Mouse (Mus musculus) cerebellum, adult 2 months (tissue): Measurements from ENCODE around the gene Oip5. TPM values are rescaled to one million over a fixed set of nuclear protein-coding genes. Genes with fewer than 3 reads are reported as not detected.
"Not testable (repeated sequence)": the region's sequence is repeated elsewhere in the genome, so short reads cannot be mapped to it uniquely, and the experiment has no call there.

Experiments used
- DNase-seq, 2 experiments: peaks; one replicate each; pipeline ENCODE4 v3.0.0; 2021
- H3K27ac ChIP-seq: fragments of 200-500 bp; 2 replicates; pipeline ENCODE4 v1.5.1; 2012; ENCODE audit warnings: low read length, control low read depth, inconsistent platforms; ENCODE audit not compliant: insufficient read depth
- H3K27me3 ChIP-seq: fragments of 200-500 bp; 2 replicates; pipeline ENCODE4 v1.6.1; 2012; ENCODE audit warnings: inconsistent platforms, mild to moderate bottlenecking, low read length, moderate library complexity; ENCODE audit not compliant: control insufficient read depth, insufficient read depth
- H3K4me1 ChIP-seq: fragments of 200-500 bp; 2 replicates; pipeline ENCODE4 v1.6.1; 2011; ENCODE audit warnings: low read length; ENCODE audit not compliant: control insufficient read depth, insufficient read depth
- H3K4me3 ChIP-seq: fragments of 200-500 bp; replicated peaks from 2 replicates; pipeline ENCODE3; 2011; ENCODE audit warnings: mild to moderate bottlenecking, low read depth, low read length, control low read depth; ENCODE audit not compliant: insufficient read depth
- CTCF ChIP-seq: fragments of 200-500 bp; IDR thresholded peaks from 2 replicates; pipeline ENCODE4 v1.5.1; 2011; ENCODE audit warnings: low read depth, mild to moderate bottlenecking, control low read depth, low read length, moderate library complexity, borderline replicate concordance; ENCODE audit not compliant: insufficient read depth
- POLR2A ChIP-seq: fragments of 200-500 bp; IDR thresholded peaks from 2 replicates; pipeline ENCODE4 v1.6.1; 2011; ENCODE audit warnings: low read length, control low read depth, borderline replicate concordance; ENCODE audit not compliant: insufficient read depth
- WGBS: fragments of 180-500 bp; shearing (Covaris S2); methylation state at CpG from one replicate; pipeline ENCODE4 v1.1.7; 2018; 5-methylcytosine and 5-hydroxymethylcytosine counted together
- polyA plus RNA-seq: library from polyadenylated mRNA; depleted of rRNA; stranded (reverse); fragments of >200 nt; gene quantifications from 2 replicates; pipeline ENCODE4 v1.2.3, GENCODE M21; 2012

The Oip5 gene
- polyA plus RNA-seq, 1 experiment, result 0.39 TPM

DNA sequence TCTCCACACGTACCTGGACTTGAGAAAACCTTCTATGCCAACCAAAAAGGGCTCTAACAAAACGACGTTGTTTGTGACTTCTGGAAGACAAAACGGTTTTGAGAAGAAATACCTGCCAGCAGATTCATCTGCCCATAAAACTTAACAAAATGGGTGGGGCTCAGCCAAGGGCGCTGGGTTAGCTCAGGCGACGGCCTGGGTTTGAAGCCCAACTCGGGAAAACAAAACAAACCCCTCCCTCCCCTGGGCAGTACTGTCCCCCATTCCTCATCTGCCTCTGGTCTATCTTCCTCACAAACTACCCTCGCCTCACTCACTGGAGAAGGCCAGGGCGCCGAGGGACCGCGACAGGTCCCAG, 449 bp downstream of the Oip5 start:
- 0% methylated on average over 13 of the region's 13 CpGs for whole genome bisulfite sequencing
- TF ChIP-seq POLR2A, result no peak
- TF ChIP-seq CTCF, result no peak
- no peak for DNase-seq

DNA sequence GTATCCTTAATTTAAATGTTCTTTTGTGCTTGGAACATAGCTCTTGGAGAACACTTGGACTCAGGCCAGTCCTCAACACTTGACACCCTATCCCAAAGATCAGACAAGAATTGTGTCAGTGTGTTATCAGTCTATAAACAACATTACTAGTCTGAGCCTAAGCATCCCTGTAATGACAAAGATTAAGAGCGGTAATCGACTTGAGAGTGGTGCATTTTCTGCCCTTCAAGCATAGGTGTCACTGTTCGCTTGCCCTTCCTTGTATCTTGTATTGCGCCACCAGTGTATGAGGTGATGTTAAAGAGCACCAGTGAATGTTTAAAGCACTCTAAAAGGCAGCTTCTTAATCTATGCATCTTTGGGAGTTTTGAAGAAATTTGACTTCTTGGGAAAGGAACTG, 11.2 kb downstream of the Oip5 start:
- Histone ChIP-seq H3K4me1 (no peaks in the 10 kb centered on the region; the same call in 1 of the 2 replicates), H3K27me3 (no peaks in the 10 kb centered on the region), H3K27ac (no peak overlapping the region), H3K4me3 (no peak overlapping the region)
- no peak for DNase-seq
- 93% methylated on average over 4 of the region's 4 CpGs for WGBS
- no peak for TF ChIP-seq POLR2A
- no peak; the same call in 1 of the 2 replicates for TF ChIP-seq CTCF

More for the DNA sequence above, 449 bp downstream of the Oip5 start:
- Histone ChIP-seq H3K4me3 (peak overlapping the region; percentile 96), H3K27ac (no peak overlapping the region), H3K27me3 (no peaks in the 10 kb centered on the region), H3K4me1 (no peaks in the 10 kb centered on the region)

DNA sequence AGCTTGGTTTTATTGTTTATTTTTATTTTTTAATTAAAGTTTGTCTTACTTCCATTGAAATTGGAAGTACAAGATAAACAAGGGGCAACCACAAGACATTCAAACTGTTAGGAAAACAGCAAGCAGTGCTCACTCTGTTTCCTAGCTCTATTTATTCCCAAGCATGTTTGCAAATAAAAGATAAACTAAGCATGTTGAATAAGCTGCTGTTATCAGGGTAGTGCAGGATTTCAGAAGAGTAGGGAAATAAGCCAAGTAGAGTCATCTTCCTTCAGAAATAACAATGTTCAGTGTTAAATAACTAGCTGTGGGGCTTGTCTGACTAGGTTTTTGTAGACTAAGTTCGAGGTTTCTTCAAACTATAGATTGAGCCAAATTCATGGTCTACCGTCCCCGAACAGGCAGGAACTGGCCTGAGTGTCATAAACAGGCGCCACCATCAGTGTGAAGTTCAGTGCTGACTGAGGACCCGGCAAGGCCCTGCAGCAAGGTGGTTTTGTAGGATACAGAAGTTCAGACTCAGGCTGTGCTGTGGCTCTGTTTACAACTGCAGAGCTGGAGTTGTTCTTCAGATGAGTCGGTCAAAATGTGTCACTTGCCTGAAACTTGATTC, 12.8 kb downstream of the Oip5 start:
- 74% methylated on average over 6 of the region's 6 CpGs for WGBS
- no peak overlapping the region for H3K27ac ChIP-seq

DNA sequence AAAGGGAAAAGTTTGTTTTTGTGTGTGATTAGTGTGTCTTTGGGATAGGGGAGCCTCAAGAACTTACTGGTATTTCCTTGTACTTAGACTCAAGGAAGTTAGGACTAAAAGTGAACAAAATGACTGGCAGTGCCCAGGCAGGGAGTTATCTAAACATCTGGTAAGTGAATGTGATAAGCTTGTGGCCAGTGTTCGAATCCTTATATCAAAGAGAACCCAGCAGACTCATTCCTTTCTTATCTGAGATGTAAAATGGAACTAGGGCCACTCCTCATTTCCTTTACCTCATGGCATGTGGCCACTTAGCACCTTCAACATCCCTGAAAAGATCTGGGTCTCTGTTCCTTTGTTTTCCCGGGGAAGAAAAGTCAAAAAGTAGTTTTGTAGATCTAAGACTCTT, 14.4 kb downstream of the Oip5 start:
- Histone ChIP-seq H3K27me3 (no peaks in the 10 kb centered on the region), H3K4me1 (peaks cover 4% of the 10 kb centered on the region), H3K4me3 (no peak overlapping the region), H3K27ac (no peak overlapping the region)
- no peak for TF ChIP-seq CTCF
- TF ChIP-seq POLR2A, result no peak
- WGBS, result 86% methylated on average over 2 of the region's 2 CpGs
- no peak for DNase-seq

More for the DNA sequence above, 12.8 kb downstream of the Oip5 start:
- DNase-seq, result no peak
- Histone ChIP-seq H3K4me3 (no peak overlapping the region), H3K27me3 (no peaks in the 10 kb centered on the region), H3K4me1 (peaks cover 4% of the 10 kb centered on the region; the same call in 1 of the 2 replicates)
- TF ChIP-seq CTCF (no peak), POLR2A (no peak)

DNA sequence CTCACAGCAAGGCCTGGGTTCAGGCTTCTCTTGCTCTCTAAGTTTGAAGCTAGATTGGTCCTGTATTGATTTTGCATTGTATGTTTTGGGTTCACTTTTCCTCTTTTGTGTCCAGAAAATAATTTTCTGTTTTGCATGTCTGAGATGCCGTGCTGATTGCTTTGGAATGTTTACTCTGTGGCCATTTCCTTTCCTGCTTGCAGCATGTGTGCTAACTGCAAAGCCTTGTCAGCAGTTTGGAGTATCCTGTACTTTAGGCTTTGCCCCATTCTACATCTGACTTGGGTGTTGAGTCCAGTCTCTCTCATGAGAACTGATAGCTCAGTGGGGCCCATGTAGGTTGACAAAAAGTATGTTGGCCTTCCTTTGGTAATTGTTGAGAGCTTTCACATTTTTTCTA, 15.8 kb downstream of the Oip5 start:
- no peak for TF ChIP-seq POLR2A
- TF ChIP-seq CTCF, result no peak

DNA sequence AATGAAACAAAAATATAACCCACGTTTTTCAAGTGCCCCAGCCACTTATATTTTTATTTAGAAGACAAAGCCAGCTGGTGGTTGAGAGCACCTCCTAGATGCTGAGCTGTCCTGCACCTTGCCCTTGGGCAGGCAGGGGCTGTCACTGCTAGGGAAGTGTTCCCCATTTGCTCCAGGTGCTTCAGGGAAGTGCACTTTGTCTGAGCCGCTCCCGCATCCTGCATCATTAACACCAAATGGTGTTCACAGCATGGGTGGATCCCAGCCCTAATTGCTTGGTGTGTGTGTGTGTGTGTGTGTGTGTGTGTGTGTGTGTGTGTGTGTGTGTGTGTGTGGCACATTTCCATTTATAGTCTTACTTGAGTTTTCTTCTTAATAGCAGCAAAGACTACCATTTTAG, 16.7 kb downstream of the Oip5 start:
- not testable (repeated sequence) for H3K27me3 ChIP-seq, H3K27ac ChIP-seq
- peak; percentile 41 to 43 for DNase-seq
- peak overlapping the region; percentile 8 for H3K4me3 ChIP-seq
- 20% methylated on average over 3 of the region's 3 CpGs for WGBS
- H3K4me1 ChIP-seq, result peaks cover 15% of the 10 kb centered on the region

More for the DNA sequence above, 15.8 kb downstream of the Oip5 start:
- H3K27me3 ChIP-seq, result no peaks in the 10 kb centered on the region
- H3K4me3 ChIP-seq, result no peak overlapping the region
- peaks cover 8% of the 10 kb centered on the region for H3K4me1 ChIP-seq
- no peak overlapping the region for H3K27ac ChIP-seq
- 43% methylated on average over 1 of the region's 1 CpGs for WGBS
- no peak for DNase-seq

DNA sequence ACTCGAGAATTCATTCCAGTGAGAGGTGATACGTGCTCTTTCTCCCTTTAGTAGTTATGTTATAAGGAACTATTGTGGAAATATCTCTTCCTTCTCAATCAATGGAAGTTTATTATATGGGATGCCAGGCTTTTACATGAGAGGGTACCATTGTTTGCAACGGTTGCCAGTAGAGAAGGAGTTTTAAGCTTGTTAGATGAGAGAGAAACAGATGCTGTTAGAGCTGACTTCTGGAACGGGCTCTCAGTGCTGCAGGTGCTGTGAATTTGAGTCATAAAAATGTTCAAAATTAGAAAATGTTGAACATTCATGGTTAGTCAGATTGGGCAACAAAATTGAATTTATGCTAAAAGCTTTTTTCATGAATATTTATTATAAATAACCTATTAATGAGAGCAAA, 17.2 kb downstream of the Oip5 start:
- WGBS, result 68% methylated on average over 4 of the region's 4 CpGs
- TF ChIP-seq CTCF, result no peak
- H3K27ac ChIP-seq, result no peak overlapping the region
- H3K27me3 ChIP-seq, result no peaks in the 10 kb centered on the region
- peaks cover 15% of the 10 kb centered on the region for H3K4me1 ChIP-seq
- H3K4me3 ChIP-seq, result no peak overlapping the region
- no peak for DNase-seq

DNA sequence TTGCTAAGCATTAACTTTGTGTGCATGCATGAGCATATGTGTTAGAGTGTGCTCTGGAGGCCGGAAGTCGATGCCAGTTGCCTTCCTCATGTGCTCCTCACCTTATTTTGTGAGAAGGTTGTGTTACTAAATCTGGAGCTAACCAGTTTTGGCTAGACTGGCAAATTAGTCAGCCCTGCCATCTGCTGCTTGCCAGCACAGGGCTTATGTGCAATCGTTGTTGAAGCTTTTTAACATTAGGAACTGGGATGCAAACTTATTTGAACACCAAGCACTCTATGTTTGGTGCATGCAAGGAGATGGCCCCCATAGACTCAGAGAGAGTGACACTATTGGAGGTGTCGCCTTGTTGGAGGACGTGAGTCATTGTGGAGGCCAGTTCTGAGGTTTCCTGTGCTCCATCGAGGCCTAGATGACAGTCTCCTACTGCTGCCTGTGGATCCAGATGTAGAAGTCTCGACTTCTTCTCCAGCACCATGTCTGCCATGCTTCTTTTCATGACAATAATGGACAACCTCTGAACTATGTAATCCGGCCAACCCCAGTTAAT, 21.4 kb downstream of the Oip5 start:
- TF ChIP-seq CTCF, result no peak
- no peak for TF ChIP-seq POLR2A
- Histone ChIP-seq H3K4me3 (peak overlapping the region; percentile 45), H3K27ac (peak overlapping the region; percentile 23; the same call in 1 of the 2 replicates), H3K4me1 (peaks cover 20% of the 10 kb centered on the region), H3K27me3 (no peaks in the 10 kb centered on the region)
- DNase-seq, result peak; percentile 55 to 75
- WGBS, result 37% methylated on average over 8 of the region's 8 CpGs

DNA sequence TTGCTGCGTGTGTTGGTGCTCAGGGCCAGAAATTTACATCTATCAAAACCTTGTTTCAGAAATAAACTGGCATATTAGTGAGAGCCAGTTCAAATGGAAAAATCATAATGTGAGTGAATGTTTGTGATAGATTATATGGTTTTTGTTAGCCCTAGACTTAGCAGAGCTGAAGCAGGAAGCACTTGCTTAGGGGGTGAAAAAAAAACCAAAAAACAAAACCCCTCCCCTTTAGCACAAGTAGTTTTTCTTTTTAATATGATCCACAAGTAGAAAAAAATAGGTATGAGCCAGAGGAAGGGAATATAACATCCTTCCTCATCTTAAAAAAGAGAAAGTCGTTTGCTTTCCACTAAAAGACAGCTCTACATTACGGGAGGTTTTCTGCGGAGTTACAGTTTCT, 23.0 kb downstream of the Oip5 start:
- DNase-seq, result no peak
- no peak overlapping the region for H3K27ac ChIP-seq
- WGBS, result 9% methylated on average over 4 of the region's 4 CpGs

More for the DNA sequence above, 23.0 kb downstream of the Oip5 start:
- Histone ChIP-seq H3K27me3 (no peaks in the 10 kb centered on the region), H3K4me3 (peak overlapping the region; percentile 94), H3K4me1 (peaks cover 16% of the 10 kb centered on the region)
- no peak for TF ChIP-seq CTCF
- no peak for TF ChIP-seq POLR2A
